Mouse (Mus musculus): ENCODE results near the gene Rpn1.

DNA sequence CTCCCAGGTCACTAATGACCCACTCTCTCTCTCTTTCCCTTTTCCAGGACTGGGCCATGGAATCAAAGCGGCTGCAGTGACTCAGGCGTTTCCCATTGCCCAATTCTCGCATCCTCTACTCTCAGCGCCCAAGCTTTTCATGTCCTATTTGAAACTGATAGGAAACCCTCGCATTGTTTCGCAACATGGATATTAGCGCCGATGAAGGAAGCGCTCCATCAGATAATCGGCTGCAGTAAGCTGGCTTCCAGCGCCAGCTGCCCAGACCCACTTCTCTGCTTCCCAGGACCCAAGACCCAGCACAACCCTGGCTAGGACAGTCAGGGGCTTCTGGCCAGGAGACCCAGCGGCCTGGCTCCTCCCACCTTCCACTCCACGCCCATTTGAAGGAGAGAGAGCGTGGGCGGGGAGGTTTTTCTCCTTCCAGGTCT is 51.9 kb downstream of the Rpn1 start:
- TF ChIP-seq CTCF (conservative IDR thresholded peaks at IDR 0.05; ENCODE audit: low read length): no peak
- TF ChIP-seq POU5F1 (IDR thresholded peaks at IDR 0.05; ENCODE audit: borderline replicate concordance, low read length): no peak

Measured in E14TG2a.4 (cell line).